Mouse (Mus musculus): ENCODE measurements around the gene Dnajb11.

Dnajb11 gene

GRCm38 (mm10) chr16:22881487-22881886 lies 23.8 kb downstream of the Dnajb11 start:
- CTCF ChIA-PET = no interaction called here

DNA sequence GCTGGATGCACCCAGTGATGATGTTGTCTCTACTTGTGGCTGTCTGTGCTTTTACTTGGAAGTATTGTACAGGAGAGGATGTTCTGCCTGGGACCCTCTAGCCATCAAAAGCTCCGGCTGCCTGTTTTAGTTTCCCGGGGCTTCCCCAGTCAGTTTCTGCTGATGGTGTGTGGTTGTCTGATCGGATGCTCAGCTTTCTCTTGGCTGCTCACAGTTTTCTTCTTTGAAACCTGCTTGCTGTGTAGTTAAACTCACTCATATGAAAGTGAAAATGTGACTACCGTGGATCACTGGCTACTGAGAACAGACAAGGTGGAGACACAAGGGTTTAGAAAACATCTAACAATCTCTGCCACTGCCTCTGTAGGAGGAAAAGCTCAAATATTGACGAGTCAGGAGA lies 25.8 kb downstream of the Dnajb11 start:
- CTCF ChIA-PET = no interaction called here

DNA sequence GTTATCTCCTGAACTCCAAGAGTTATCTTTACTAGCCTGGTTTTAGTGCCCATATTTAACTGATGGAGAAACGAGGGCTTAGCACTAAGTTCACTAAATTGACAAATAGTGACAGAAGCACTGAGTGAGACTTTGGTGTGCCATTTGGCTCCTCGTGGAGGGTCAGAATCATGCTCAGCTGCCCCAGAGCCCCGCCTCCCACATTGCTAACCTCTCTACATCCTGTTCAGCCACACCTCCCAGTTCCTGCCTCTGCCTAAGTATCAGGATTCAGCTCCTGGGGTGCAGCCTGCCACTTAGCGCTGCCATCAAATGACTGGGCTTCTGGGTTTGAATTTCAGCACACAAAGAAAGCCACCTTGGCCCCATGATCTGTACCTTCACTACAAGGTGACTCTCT lies 27.7 kb downstream of the Dnajb11 start:
- CTCF ChIA-PET = no interaction called here

DNA sequence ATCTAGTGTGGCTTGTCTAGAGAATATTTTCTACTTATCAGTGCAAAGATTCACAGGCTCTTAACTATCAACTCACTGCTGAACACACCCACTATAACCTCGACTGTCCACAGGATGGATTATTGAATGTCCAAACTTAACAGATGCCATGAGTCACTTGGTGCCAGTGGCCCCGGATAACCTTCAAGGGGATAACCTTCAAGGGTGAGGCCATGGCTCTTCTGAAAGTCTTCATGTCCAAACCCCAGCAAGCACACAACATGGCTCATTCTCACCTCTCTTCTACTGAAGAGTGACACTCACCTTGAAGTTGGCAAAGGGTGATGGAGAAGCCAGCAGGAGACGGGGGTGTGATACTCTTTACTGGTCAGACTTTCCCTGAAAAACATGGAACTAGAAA lies 29.1 kb downstream of the Dnajb11 start:
- CTCF ChIA-PET = no interaction called here

DNA sequence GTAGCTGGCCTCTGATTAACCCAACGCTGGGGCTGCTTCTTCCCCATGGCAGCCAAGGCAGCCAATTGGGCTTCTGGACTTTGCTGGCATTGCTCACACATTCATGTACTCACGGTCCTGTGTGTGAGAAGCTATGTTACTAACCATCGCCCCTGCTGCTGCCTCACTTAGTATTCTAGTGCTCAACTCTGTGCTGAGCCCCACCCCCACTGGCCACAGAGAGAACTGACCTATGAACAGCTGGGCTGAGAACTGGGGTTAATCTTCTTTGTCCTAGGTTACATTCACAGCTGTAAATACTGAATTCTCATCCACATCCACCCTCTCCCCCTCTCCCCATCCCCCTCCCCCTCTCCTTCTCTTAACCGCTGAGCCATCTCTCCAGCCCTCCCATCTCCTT lies 31.2 kb downstream of the Dnajb11 start:
- CTCF ChIA-PET = no interaction called here

- CTCF ChIA-PET = no interaction called here
Observed at GRCm38 (mm10) chr16:22889716-22890115, 32.1 kb downstream of the Dnajb11 start.

GRCm38 (mm10) chr16:22890683-22891510 lies 33.3 kb downstream of the Dnajb11 start, which contains the start of gene Ahsg:
Ahsg (plus strand) TSS chr16:22891277.
- CTCF ChIA-PET = no interaction called here

GRCm38 (mm10) chr16:22891733-22892154 lies 34.1 kb downstream of the Dnajb11 start:
- CTCF ChIA-PET = no interaction called here

GRCm38 (mm10) chr16:22894095-22894494 lies 36.5 kb downstream of the Dnajb11 start:
- CTCF ChIA-PET = no interaction called here

GRCm38 (mm10) chr16:22896618-22897017 lies 39.0 kb downstream of the Dnajb11 start:
- CTCF ChIA-PET = no interaction called here

DNA sequence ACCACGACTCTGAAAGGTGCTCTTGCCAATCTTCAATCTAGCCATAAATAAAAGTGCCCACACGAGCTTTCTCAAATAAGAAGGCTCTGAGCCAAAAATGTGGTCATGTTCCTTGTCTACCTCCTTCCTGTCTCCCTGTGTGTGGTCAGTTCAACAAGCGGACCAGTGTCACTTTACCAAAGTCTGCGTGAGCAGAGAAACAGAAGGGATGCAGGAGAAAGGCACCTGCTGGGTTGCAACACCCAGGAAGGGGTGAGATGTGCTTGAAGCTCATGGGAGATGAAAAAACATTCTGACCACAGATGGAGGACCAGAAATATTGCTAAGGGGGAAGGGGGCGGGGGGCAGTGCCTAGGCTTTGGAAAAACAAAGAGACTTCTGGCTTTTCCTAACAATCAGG lies 41.7 kb downstream of the Dnajb11 start:
- CTCF ChIA-PET = no interaction called here

- CTCF ChIA-PET = no interaction called here
Observed at GRCm38 (mm10) chr16:22899866-22900570, 42.4 kb downstream of the Dnajb11 start.

DNA sequence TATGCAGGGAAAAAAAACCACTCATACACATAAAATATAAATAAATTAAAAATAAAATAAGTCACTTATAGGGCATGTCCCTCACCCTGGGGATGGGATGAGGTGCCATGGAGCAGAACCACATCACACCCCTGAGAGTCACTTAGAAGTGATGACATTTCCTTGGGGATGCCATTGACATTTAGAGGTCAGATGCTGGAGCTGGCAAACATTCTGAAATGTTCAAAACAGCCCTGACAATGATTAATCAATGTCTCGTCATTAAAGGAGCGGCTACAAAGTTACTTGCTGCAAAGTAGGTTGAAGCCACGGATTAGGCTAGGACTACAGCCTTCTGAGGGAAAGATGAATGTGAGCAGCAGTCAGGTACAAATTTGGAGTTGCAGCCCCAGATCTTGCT lies 43.7 kb downstream of the Dnajb11 start:
- CTCF ChIA-PET = no interaction called here

GRCm38 (mm10) chr16:22909290-22909689 lies 51.6 kb downstream of the Dnajb11 start:
- CTCF ChIA-PET = no interaction called here

- CTCF ChIA-PET = no interaction called here
Observed at GRCm38 (mm10) chr16:22911986-22912385, 54.3 kb downstream of the Dnajb11 start.

DNA sequence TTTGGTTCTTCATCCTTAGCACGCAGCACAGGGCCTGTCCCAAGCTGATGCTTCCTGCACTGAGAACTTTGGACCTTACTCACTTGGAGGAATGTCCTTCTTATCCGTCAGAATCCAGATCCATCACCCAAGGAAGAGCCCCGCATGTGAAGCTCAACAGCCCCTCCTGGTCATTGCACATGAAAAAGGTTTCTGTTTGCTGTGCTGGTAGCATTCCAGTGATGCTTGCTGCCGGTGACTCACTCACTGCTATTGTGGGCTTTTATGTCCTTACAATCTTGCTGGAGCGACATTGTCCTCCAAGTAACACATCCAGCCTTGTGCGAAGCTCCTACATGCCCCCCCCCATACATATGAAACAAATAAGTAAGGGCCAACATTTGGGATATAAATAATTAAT lies 55.2 kb downstream of the Dnajb11 start:
- CTCF ChIA-PET = no interaction called here

DNA sequence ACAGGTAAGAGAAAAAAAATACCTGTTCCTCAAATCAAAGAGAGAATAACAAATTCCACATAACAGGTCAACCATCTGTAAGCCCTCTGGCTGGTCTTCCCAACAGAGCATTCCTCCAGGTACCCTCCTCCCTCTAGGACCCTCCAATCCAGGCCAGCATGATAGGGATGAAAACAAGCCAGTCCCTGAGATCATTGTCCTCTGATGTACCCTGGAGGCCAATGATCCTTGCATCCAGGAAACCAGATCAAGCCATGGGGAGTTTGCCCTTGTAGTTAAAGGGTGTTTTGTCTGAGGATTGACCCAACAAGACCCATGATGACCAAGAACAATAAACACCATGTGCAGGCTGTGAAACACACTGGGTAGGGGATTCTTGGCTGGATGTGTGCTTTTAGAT lies 56.6 kb downstream of the Dnajb11 start:
- CTCF ChIA-PET = no interaction called here

DNA sequence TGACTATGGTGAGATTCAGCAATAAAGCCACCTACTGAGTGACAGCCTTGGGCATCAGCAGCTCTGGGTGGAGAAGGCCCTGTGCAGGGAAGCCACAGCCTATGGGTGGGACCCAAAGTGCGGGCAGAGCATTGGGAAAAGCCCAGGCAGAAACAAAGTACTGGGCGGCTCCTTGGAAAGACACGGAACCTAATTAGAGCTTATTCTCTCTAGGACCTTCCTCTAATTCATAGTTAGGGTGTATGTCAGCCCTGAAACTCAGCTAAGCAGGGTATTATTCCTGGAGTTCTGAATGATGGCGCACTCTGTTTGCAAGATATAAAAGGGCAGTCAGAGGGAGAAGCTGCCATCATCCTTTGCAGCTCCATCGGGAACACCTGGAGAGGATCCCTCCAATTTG lies 60.4 kb downstream of the Dnajb11 start, which contains the start of gene Fetub:
TSS of gene Fetub (plus strand) at position 301 of the 400 bp plus-strand sequence.
- CTCF ChIA-PET = no interaction called here

DNA sequence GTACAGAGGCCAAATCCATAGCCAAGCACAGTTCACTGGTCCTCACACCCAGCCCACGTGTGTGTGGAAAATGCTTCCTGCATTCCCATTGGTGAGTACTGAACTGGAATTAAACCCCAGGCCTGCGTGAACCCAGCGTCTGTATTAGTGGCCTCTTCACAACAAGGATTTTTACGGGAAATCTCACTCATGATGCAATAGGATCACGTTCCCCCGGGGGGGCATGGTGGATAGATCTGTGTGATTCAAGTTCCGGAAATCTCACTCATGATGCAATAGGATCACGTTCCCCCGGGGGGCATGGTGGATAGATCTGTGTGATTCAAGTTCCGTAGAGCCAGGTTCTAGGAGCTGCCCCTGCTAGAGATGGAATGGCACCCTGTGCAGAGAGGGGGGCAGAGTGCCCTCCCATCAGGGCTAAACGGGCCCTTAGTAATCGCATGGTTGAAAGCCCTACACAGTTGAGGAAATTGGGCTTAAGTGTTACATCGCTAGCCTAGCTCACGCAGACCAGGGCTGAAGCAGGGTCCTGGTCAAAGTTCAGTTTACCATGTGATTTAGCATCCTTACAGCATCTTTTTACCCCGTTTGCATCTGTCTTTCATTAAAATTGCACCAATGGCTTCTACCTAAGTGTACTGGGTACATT lies 61.1 kb downstream of the Dnajb11 start:
- CTCF ChIA-PET = no interaction called here

GRCm38 (mm10) chr16:22919971-22920854 lies 62.6 kb downstream of the Dnajb11 start:
- CTCF ChIA-PET = no interaction called here

- CTCF ChIA-PET = no interaction called here
Observed at GRCm38 (mm10) chr16:22921761-22922160, 64.1 kb downstream of the Dnajb11 start.

DNA sequence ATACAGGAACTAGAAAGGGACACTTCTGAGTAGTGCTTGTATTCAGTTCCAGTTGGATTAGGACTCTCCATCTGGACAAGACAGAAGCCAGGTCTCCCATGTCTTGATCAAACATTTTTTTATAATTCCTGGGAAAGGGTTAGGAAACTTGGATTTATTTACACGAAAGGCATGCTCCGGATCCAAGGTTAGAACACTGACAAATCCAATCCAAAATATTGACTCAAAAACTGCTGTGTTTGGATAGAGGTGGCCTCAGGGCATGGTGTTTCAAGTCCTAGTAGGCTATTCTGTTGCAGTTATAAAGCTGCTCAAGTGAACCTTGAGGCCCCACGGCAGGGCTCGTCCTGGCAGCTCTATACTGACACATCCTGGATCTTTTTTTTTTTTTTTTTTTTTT lies 64.8 kb downstream of the Dnajb11 start:
- CTCF ChIA-PET = no interaction called here

Data from spleen, embryonic (tissue).